ENCODE assay signal across 14 mouse cellular contexts in the genomic region with DNA sequence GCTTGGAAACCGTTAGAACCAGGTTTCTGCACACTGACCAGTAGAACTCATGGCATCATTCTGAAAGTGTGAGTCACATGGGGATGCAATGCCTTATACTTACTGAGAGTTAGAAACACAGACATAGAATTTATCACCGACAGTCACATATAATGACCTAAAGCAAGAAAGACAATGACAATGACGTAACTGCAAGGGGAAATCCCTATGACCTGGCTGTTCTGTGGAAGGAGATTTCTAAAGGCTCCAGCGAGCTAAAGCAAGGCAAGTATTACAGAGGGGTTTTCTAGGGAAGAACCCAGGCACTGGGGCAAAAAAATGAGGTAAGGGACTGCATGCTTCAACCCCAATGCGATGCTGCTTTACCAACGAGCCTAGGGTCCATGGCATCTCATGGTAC.
"Had no signal": no experiment of that assay in that cellular context is flagged by ENCODE, and none has a peak within 500 bp of the region (broad histone marks: within the 10 kb centered on the region; RNA-seq: fewer than 3 reads in every experiment).

No protein-coding gene starts in this region.

- H3K4me3 ChIP-seq: layer of hippocampus, adult 2 months; limb, embryonic 12.5 days; liver, embryonic 13.5 days; lung, embryonic 15.5 days; midbrain, embryonic 12.5 days; neural tube, embryonic 13.5 days had no signal

- H3K27ac ChIP-seq: kidney, postnatal 0 days; layer of hippocampus, adult 2 months; limb, embryonic 12.5 days; liver, embryonic 13.5 days; lung, embryonic 15.5 days; macrophage; midbrain, embryonic 12.5 days; neural tube, embryonic 13.5 days had no signal

- H3K4me2 ChIP-seq: limb, embryonic 12.5 days; liver, embryonic 13.5 days; lung, embryonic 15.5 days; midbrain, embryonic 12.5 days; neural tube, embryonic 13.5 days had no signal

- H3K9me3 ChIP-seq: limb, embryonic 12.5 days; liver, embryonic 13.5 days; lung, embryonic 15.5 days; midbrain, embryonic 12.5 days; neural tube, embryonic 13.5 days had no signal

- ATAC-seq: liver, postnatal 0 days; midbrain, embryonic 16.5 days had no signal

- H3K9ac ChIP-seq: limb, embryonic 12.5 days; liver, embryonic 13.5 days; liver, postnatal 0 days; lung, embryonic 15.5 days; midbrain, embryonic 12.5 days; neural tube, embryonic 13.5 days had no signal

- H3K36me3 ChIP-seq: limb, embryonic 12.5 days; liver, embryonic 13.5 days; lung, embryonic 15.5 days; midbrain, embryonic 12.5 days; neural tube, embryonic 13.5 days had no signal

- H3K4me1 ChIP-seq: limb, embryonic 12.5 days had no signal

- H3K27me3 ChIP-seq: limb, embryonic 12.5 days; liver, embryonic 13.5 days; lung, embryonic 15.5 days had no signal

- DNase-seq: liver; liver, embryonic 13.5 days; liver, postnatal 0 days; lung, postnatal 14 days; right cerebral cortex, postnatal 14 days; thymus, postnatal 36 days had no signal
